Mouse (Mus musculus): ENCODE measurements around the gene Tssk1.

Gene Tssk1

DNA sequence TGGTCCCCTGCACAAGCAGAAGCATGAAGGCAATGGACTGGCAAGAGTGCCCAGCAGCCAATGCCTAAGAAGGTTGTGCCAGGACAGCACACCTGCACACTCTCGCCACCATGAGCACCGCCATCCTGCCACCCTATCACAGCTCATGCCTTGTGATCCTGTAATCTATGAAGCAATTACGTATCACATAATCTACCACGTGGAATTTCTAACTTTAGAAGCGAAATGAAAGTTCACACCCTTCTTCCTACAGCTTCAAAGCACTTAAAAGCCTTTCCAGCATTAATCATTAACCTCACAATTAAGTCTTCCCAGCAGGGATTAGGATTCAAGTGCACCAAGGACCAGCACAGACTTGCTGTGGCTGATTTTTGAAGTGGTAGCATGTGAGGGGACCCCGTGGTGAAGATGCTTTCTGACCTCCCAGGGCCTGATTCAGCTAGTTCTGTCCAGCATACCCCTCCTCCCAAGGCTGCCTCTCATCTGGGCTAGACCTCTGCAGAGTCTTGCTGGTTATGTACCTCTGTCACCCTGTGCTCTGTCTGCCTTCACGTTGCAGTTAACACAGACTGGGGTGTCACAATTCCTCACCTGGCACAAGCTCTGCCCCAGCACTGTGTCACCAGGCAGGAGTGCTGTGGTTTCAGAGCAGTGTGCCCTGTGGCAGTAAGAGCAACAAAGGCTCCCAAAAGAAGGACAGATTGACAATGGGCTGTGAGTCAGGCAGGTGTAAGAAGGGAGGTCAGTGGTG is 51.2 kb downstream of the Tssk1 start:
- no peak for DNase-seq (ENCODE audit: low read depth, low spot score)

All from retina, postnatal 7 days (tissue).